Mouse (Mus musculus): ENCODE measurements around the gene Fanci.

Fanci gene

GRCm38 (mm10) chr7:79391883-79392649 is at the start of gene Fanci:
Fanci (plus strand) TSS chr7:79391929.
- peak; percentile 90 for DNase-seq

DNA sequence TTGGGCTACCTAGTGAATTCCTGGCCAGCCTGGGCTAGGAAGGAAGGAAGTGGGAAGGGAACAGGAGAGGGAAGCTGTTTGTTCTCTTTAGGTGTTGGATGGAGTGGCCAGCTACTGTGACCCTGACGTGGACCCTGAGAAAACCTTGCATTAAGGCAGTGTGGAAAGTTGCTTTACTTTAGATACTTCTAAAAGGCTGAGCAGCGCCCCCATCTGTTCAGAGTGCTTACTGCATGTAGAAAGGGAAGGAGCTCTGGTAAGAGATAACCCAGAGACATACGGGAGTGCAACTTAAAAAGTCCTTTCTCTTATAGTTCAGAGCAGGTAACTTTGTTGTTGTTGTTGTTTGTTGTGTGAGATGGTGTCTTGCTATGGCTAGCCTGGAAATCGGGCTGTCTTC is 45.8 kb upstream of the Fanci start:
- peak; percentile 28 for DNase-seq

DNA sequence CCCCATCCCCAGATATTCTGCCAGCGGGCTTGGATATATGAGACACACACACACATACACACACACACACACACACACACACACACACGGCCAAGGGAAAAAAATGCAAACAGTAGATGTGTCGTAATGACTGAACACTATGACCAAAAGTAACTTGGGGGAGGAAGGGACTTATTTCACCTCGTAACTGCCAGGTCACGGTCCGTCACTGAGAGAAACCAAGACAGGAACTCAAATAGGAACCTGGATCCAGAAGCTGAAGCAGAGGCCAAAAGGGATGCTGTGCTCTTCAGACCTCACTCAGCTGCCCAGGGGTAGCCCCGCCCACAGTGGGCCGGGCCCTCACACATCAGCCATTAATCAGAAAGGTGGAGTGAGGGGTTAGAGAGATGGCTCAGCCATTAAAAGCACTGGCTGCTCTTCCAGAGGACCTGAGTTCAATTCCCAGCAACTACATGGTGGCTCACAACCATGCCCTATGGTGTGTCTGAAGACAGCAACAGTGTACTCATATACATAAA is 45.1 kb upstream of the Fanci start:
- DNase-seq, result no peak

GRCm38 (mm10) chr7:79347108-79347813 is 44.5 kb upstream of the Fanci start:
- no peak for DNase-seq

- DNase-seq, result no peak
These were observed 42.9 kb upstream of the Fanci start for GRCm38 (mm10) chr7:79348816-79349215.

DNA sequence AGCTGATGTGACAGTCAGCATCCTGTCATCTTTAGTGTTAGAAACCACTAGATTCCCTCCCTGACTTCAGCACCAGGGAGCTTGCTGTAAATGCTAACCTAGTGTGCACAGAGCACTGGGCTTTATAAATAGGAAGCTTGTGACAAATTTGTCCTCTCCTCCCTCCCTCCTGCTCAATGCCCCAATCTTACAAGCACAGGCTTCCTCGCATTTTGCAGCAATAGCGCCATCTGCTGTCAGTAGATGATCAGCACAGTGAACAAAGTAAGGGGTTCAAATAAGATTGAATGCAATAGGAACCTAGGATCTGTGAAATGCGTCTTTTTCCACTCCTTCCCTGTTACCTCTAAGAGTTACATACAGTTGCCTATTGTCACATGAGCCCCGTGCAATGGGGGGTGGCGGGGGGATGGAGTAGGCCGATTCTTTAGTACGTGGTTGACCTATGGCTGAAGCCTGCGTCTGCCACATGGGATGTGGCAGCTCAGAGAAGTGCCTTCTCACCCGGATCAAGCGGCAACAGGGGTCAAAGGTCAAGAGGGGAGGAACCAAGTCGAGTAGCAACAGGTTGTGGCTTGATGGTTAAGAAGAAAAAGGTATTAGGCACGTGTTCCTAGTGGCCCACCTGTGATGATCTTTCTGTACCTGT is 41.9 kb upstream of the Fanci start:
- DNase-seq, result peak; percentile 46

DNA sequence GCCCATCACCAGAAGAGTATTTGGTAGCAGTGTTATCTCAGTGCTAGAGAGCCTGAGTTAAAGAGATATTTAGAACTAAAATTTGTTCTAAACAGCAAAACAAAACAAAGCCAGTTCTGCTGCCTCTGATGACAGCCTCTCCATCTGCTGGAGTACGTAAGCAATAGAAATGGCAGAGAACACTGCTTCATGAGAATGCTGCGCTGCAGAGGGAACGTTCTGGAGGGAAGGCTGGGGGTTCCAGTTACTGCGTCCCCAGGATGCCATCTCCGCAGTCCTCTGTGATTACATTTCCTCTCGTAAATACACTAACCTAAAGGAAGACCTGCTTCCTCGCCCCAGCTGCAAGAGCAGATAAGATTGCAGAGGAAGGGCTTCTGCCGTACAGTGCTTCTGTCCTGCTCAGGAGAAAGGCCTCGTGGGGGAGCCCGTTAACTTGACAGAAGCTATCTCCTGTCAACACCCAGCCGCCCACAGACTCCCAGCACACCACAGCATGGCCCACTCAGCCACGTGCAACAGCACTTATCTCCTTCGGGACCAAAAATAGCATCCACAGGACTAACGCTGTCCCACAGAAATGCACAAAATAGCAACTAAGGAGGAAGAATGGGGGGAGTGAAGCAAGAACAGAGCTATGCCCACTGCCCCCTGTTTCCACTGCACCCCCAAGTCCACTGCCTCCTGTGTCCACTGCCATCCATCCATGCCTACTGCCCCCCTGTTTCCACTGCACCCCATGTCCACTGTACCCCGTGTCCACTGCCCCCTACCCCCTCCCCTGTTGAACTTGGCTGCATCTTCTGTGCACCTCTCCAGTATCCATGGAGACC is 33.2 kb upstream of the Fanci start:
- no peak for DNase-seq

GRCm38 (mm10) chr7:79359183-79359435 is 32.6 kb upstream of the Fanci start:
- no peak for DNase-seq

DNA sequence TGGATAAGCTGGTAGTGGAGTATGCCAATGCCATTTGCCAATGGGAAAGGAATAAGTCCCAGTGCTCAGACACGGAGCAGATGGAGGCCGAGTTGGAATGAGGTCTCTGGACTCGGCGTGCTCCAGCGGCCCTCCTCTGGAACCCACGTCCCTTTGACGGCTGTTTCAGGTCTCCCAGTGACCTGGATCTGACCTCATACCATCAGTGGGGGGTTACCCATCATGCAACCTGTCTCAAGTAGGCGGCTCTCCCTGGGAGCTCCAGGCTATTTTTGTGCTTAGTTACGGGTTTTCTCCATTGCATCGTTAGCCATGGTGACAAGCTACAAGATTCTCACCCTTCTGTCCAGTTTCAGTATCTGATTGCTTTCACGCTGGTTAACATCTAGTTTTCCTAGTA is 31.7 kb upstream of the Fanci start:
- DNase-seq, result no peak

DNA sequence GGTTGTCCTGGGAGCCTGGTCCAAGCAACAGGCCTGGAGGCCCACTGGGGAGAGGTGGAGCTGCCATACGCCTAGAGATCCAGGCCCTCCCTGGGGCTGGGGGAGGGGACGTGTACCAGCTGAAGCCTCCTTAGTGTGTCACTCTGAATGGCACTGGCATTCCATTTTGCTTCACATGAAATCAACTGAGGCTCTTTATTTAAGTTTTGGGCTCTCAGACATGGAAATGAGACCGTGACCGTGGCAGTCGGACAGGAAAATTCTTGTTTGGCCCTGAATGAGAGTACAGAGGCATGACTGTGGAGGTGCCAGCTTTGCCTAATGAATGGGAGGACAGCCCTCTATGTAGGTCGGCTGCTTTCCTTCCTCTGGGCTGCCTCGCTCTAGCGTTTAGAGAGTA is 29.5 kb upstream of the Fanci start:
- DNase-seq, result no peak

GRCm38 (mm10) chr7:79362830-79363229 is 28.9 kb upstream of the Fanci start:
- DNase-seq, result no peak

- peak; percentile 36 for DNase-seq
These were observed 28.2 kb upstream of the Fanci start for GRCm38 (mm10) chr7:79363370-79364043.

DNA sequence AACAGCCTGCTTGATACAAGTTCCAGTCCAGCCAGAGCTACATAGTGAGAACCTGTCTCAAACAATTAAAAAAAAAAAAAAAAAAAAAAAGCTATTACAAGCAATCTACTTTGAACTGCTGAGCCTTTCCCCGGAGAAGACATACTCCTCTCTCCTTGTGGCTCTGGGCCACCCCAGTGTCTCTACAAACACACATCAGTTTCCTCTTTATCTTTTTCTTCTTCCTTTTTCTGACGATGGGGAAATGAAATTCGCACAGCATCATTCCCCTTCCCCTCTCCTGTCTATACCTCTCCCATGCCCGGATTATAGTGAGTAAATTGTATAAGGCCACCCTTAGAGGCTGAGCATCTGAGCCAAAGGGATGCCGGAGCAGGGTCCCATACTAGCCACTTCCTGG is 23.1 kb upstream of the Fanci start:
- no peak for DNase-seq

GRCm38 (mm10) chr7:79369416-79369815 is 22.3 kb upstream of the Fanci start:
- DNase-seq, result no peak

GRCm38 (mm10) chr7:79371321-79371879 is 20.3 kb upstream of the Fanci start:
- peak; percentile 44 for DNase-seq

DNA sequence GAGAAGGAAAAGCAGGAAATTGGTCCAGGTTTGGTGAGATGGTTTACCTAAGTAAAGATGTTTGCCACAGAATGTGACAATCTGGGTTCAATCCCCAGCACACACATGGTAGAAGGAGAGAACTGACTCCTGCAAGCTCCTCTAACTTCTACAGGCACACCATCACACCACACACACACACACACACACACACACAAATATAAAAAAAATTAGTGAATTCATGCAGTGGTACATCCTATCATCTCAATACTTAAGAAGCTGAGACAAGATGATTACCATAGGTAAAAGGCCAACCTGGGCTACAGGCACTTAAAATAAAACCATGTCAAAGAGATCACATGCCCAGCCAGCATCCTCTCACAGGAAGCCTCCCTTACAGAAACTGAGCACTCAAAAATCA is 17.7 kb upstream of the Fanci start:
- no peak for DNase-seq

- DNase-seq, result no peak
These were observed 16.1 kb upstream of the Fanci start for GRCm38 (mm10) chr7:79375594-79375993.

GRCm38 (mm10) chr7:79376516-79377275 is 15.0 kb upstream of the Fanci start:
- no peak for DNase-seq

- DNase-seq, result no peak
These were observed 5.2 kb upstream of the Fanci start, which contains the start of gene Rlbp1 for GRCm38 (mm10) chr7:79386422-79387133. Rlbp1 (minus strand) TSS chr7:79387048.

DNA sequence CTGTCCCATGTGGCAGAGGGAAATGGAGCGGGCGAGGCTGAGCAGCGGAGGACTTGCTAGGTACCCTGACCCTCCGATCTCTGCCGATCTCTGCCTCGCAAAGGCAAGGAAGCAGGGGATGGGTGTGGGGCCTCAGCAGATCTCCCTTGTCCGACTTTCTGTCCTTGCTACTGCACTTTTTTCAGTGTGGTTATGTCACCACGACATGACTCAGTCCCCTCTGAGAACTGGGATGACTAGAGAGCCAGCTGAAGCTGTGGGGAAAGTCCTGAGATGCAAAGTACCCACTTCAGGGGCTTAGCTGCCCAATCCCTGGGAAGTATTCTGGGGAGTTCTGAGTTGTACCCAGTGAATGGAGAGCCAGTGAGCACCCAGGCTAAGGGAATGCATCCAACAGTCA is 4.6 kb upstream of the Fanci start:
- no peak for DNase-seq

DNA sequence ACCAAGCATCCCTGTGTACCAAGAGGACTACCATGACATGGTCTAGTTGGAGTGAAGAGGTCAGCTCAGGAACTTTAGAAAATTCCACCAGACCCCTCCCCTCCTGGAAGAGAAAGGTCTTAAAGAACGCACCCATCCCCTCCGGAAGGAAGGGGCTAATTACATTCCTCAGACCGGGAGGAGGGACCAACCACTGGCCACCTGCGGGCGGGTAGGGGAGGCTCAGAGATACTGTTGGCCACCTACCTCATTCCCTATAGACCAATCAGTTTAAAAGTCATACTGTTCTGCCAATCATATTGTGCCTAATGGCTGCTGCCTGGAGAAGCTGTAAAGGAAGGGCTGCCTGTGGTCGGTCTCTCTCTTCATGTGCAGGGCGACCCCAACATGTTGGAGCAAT is 3.7 kb upstream of the Fanci start:
- no peak for DNase-seq
